Mouse (Mus musculus) forebrain, embryonic 14.5 days (tissue): ENCODE measurements around the gene Agap2. TPM values are rescaled to one million over a fixed set of nuclear protein-coding genes. Genes with fewer than 3 reads are reported as not detected.

Source experiments
- ATAC-seq: fragments of 200-750 bp; cut with Nextera tagmentation; 2 replicates; pipeline ENCODE4 v1.8.0; 2017; ENCODE audit warnings: mild to moderate bottlenecking, moderate library complexity
- DNase-seq: peaks from one replicate; pipeline ENCODE4 v3.0.0-alpha.2; 2015; ENCODE audit warnings: low spot score
- H3K27ac ChIP-seq: fragments of 300-500 bp; sonication (generic); 2 replicates; pipeline ENCODE4 v1.5.1; 2014; ENCODE audit warnings: low read depth, mild to moderate bottlenecking, control low read depth, low read length, moderate library complexity
- H3K27me3 ChIP-seq: fragments of 300-500 bp; sonication (generic); replicated peaks from 2 replicates; pipeline ENCODE4 v1.6.1; 2014; ENCODE audit warnings: low read length, control low read depth, mixed read lengths; ENCODE audit not compliant: control insufficient read depth, insufficient read depth
- H3K36me3 ChIP-seq: fragments of 300-500 bp; sonication (generic); 2 replicates; pipeline ENCODE4 v1.6.1; 2014; ENCODE audit warnings: low read length, control low read depth; ENCODE audit not compliant: control insufficient read depth, insufficient read depth
- H3K4me1 ChIP-seq: fragments of 300-500 bp; sonication (generic); 2 replicates; pipeline ENCODE4 v1.6.1; 2014; ENCODE audit warnings: antibody characterized with exemption, low read length, control low read depth; ENCODE audit not compliant: control insufficient read depth, insufficient read depth
- H3K4me2 ChIP-seq: fragments of 300-500 bp; sonication (generic); 2 replicates; pipeline ENCODE4 v1.6.1; 2014; ENCODE audit warnings: mild to moderate bottlenecking, control low read depth, low read length
- H3K4me3 ChIP-seq: fragments of 300-500 bp; sonication (generic); 2 replicates; pipeline ENCODE4 v1.5.1; 2014; ENCODE audit warnings: low read depth, low read length, control low read depth
- H3K9ac ChIP-seq: fragments of 300-500 bp; sonication (generic); 2 replicates; pipeline ENCODE4 v1.6.1; 2014; ENCODE audit warnings: mild to moderate bottlenecking, low read length, control low read depth, moderate library complexity
- H3K9me3 ChIP-seq: fragments of 300-500 bp; sonication (generic); replicated peaks from 2 replicates; pipeline ENCODE4 v1.6.1; 2016; ENCODE audit warnings: low read length, control low read depth, mixed read lengths; ENCODE audit not compliant: control insufficient read depth
- WGBS: fragments of 180-500 bp; shearing (Covaris S2); extraction: QIAGEN DNeasy Blood & Tissue Kit; methylation state at CpG from one replicate; pipeline ENCODE4 v1.1.7; 2014; 5-methylcytosine and 5-hydroxymethylcytosine counted together
- polyA plus RNA-seq: library from polyadenylated mRNA; unstranded; fragments of >200 nt; fragmentation: Nextera tagmentation; extraction: Ambion mirVana; gene quantifications from 2 replicates; pipeline ENCODE4 v1.2.1, GENCODE M21; 2014

The Agap2 gene
- polyA plus RNA-seq, 1 experiment from 2014 or later = 3.9 TPM

- H3K27me3 ChIP-seq = no peaks in the 10 kb centered on the region
- H3K4me2 ChIP-seq = no peak overlapping the region
- no peak for DNase-seq
- no peak for ATAC-seq
- peaks cover 15% of the 10 kb centered on the region for H3K4me1 ChIP-seq
- H3K36me3 ChIP-seq = peaks cover 44% of the 10 kb centered on the region
- no peak overlapping the region for H3K4me3 ChIP-seq
- H3K27ac ChIP-seq = no peak overlapping the region
- no peaks in the 10 kb centered on the region for H3K9me3 ChIP-seq
- H3K9ac ChIP-seq = no peak overlapping the region
- WGBS = 95% methylated on average over 11 of the region's 11 CpGs
Measured at GRCm38 (mm10) chr10:127118470-127118869, 43.4 kb downstream of the Agap2 start.

DNA sequence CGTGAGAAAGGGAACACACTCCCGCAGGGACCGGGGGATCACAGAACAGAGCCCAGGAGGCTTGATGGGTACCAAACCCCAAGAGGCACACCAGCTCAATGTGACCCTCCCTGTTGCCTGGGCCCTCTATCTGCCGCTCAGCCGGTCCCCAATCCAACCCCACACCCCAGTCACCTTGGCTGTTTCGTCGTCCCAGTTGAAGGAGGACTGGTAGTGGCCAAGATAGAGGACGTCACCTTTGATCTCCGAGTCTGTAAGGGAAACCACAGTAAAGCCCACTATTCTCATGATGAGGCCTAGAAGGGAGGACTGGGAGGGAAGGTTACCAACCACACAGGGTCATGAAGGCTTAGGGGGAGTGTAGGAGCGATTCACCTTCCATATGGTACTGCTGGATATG lies 44.1 kb downstream of the Agap2 start:
- WGBS = 95% methylated on average over 10 of the region's 10 CpGs
- H3K4me2 ChIP-seq = no peak overlapping the region
- H3K4me1 ChIP-seq = peaks cover 15% of the 10 kb centered on the region
- H3K9ac ChIP-seq = no peak overlapping the region
- no peaks in the 10 kb centered on the region for H3K27me3 ChIP-seq
- no peak overlapping the region for H3K27ac ChIP-seq
- H3K4me3 ChIP-seq = no peak overlapping the region
- H3K36me3 ChIP-seq = peaks cover 44% of the 10 kb centered on the region
- no peaks in the 10 kb centered on the region for H3K9me3 ChIP-seq
- ATAC-seq (no peak), DNase-seq (no peak)

- peak; percentile 3 for DNase-seq
- 2% methylated on average over 34 of the region's 34 CpGs for WGBS
- peak overlapping the region; percentile 75 for H3K4me2 ChIP-seq
- peaks cover 15% of the 10 kb centered on the region for H3K4me1 ChIP-seq
- H3K9me3 ChIP-seq = no peaks in the 10 kb centered on the region
- no peak overlapping the region for H3K27ac ChIP-seq
- peak overlapping the region; percentile 86 for H3K4me3 ChIP-seq
- peak; percentile 40; the same call in 1 of the 2 replicates for ATAC-seq
- H3K27me3 ChIP-seq = no peaks in the 10 kb centered on the region
- H3K36me3 ChIP-seq = peaks cover 40% of the 10 kb centered on the region
- peak overlapping the region; percentile 80 for H3K9ac ChIP-seq
Measured at GRCm38 (mm10) chr10:127120301-127121065, 45.4 kb downstream of the Agap2 start.

DNA sequence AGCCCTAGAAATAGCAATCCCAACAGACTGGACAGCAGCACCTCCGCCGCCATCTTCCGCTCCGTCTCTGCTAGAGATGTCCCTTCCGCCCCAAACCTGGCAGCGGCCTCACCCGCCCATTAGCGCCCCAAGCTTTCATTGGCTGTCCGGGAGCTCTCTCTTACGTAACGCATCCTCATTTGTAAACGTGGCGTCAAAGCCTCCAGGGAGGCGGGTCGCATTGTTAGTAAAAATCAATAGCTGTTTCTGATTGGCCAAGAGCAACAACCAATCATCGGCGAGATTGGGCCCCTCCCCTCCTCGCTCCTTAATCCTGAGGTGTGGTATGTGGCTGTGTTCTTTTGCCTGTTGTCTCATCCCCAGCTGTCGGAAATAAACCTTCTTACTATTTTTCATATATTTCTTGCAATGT lies 46.0 kb downstream of the Agap2 start, which contains the start of gene Os9:
Gene Os9, minus strand, starts transcription at position 66 of the 412 bp plus-strand sequence.
- H3K9ac ChIP-seq = peak within 1 kb of the TSS; percentile 80
- DNase-seq (peak; percentile 100), ATAC-seq (peak; percentile 98)
- peak within 1 kb of the TSS; percentile 86 for H3K4me3 ChIP-seq
- peak within 1 kb of the TSS; percentile 75 for H3K4me2 ChIP-seq
- no peaks in the 10 kb centered on the region for H3K27me3 ChIP-seq
- 0 out of 2 replicates have a peak within 1 kb of the TSS, but pooled peaks have one; percentile 18 for H3K27ac ChIP-seq
- no peaks in the 10 kb centered on the region for H3K9me3 ChIP-seq
- WGBS = 0% methylated on average over 19 of the region's 19 CpGs
- peaks cover 34% of the 10 kb centered on the region for H3K36me3 ChIP-seq
- peaks cover 15% of the 10 kb centered on the region for H3K4me1 ChIP-seq

GRCm38 (mm10) chr10:127122018-127122417 lies 46.9 kb downstream of the Agap2 start:
- ATAC-seq = no peak
- no peaks in the 10 kb centered on the region for H3K27me3 ChIP-seq
- peaks cover 25% of the 10 kb centered on the region for H3K36me3 ChIP-seq
- peak overlapping the region; percentile 38; the same call in 1 of the 2 replicates for H3K9ac ChIP-seq
- peak overlapping the region; percentile 86; the same call in 1 of the 2 replicates for H3K4me3 ChIP-seq
- DNase-seq = no peak
- WGBS = 88% methylated on average over 3 of the region's 3 CpGs
- H3K9me3 ChIP-seq = no peaks in the 10 kb centered on the region
- peak overlapping the region; percentile 59 for H3K4me2 ChIP-seq
- peaks cover 15% of the 10 kb centered on the region for H3K4me1 ChIP-seq
- 0 out of 2 replicates have a peak overlapping the region, but pooled peaks have one; percentile 18 for H3K27ac ChIP-seq

DNA sequence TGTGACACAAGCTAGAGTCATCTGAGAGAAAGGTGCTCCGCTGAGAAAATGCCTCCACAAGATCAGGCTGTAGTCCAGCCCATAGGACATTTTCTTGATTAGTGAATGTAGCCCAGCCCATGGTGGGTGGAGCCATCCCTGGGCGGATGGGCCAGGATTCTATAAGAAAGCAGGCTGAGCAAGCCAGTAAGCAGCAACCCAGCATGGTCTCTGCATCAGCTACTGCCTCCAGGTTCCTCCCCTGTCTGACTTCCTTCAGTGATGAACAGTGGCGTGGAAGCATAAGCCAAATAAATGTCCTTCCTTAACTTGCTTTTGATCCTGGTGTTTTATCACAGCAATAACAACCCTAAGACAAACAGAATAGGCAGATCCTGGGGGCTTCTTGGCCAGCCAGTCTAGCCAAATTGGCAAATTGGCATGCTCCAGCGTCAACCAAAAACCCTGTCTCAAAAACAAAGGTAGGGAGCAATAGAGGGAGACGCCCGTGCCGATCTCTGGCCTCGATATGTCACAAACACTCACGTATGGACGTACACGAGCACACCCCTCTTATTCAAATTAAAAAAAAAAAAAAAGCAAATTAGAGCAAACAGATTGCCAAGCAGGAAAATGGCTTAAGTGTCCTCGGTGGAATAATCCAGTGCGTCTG lies 47.8 kb downstream of the Agap2 start:
- ATAC-seq = peak; percentile 32

DNA sequence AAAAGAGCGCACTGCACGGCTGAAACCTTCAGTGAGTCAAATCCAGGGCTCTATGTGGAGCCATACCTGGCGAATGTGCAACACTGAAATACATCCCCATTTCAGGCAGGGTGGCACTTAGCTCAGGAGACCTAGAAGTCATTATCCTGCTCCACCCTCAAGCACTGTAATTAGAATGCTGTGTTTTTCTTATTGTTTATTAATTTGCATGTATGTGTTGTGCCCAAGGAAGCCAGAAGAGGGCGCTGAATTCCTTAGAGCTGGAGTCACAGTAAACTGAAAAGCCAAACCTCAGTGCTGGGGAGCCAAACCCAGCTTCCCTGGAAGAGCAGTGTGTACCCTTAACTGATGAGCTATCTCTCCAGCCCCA lies 48.3 kb downstream of the Agap2 start:
- DNase-seq (peak; percentile 88), ATAC-seq (0 out of 2 replicates have a peak, but pooled peaks have one; percentile 6)
- H3K4me3 ChIP-seq = peak overlapping the region; percentile 21
- H3K4me2 ChIP-seq = peak overlapping the region; percentile 59
- H3K9ac ChIP-seq = peak overlapping the region; percentile 56
- H3K36me3 ChIP-seq = peaks cover 12% of the 10 kb centered on the region
- H3K27me3 ChIP-seq = no peaks in the 10 kb centered on the region
- H3K9me3 ChIP-seq = no peaks in the 10 kb centered on the region
- peak overlapping the region; percentile 81 for H3K27ac ChIP-seq
- WGBS = 9% methylated on average over 4 of the region's 4 CpGs
- H3K4me1 ChIP-seq = peaks cover 15% of the 10 kb centered on the region

More for the DNA sequence above, 47.8 kb downstream of the Agap2 start:
- H3K4me3 ChIP-seq = peak overlapping the region; percentile 21
- H3K36me3 ChIP-seq = peaks cover 16% of the 10 kb centered on the region
- no peaks in the 10 kb centered on the region for H3K27me3 ChIP-seq
- peak overlapping the region; percentile 59 for H3K4me2 ChIP-seq
- peaks cover 15% of the 10 kb centered on the region for H3K4me1 ChIP-seq
- peak overlapping the region; percentile 56 for H3K9ac ChIP-seq
- DNase-seq = peak; percentile 76
- 9% methylated on average over 13 of the region's 13 CpGs for WGBS
- H3K9me3 ChIP-seq = no peaks in the 10 kb centered on the region
- peak overlapping the region; percentile 81 for H3K27ac ChIP-seq

DNA sequence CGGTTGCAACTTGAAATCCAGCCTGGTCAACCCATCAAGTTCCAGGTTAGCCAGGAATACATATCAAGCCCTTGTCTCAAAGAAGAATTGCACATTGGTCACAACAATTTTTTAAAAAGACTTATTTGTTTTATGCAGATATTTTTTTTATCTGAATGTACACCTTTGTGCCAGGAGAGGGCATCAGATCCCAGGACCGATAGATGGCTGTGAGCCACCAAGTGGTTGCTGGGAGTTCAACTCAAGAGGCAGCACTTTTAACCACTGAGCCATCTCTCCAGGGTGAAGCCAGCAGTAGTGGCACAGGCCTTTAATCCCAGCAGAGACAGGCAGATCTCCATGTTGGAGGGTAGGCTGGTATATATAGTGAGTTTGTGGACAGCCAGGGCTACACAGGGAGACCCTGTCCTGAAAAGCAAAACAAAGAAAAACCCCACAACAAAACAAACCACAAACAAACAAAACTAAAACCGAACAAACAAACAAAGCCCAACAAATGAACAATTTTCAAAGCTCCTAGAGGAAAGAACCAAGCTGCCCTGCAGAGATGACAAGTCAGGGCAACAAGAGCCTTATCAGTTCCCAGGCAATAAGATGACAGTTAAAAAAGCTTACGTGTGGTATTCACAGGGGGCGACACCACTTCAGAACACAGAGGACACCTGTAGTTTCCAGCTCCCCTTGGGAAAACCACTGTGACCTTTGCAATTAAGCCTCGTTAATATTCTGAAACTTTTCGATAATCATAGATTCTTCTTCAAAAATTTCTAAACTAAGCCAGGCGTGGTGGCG lies 50.3 kb downstream of the Agap2 start:
- peak; percentile 61 for DNase-seq
- Histone ChIP-seq H3K4me2 (no peak overlapping the region), H3K9me3 (no peaks in the 10 kb centered on the region), H3K27ac (no peak overlapping the region), H3K9ac (no peak overlapping the region), H3K4me3 (no peak overlapping the region), H3K27me3 (no peaks in the 10 kb centered on the region), H3K4me1 (peaks cover 15% of the 10 kb centered on the region), H3K36me3 (no peaks in the 10 kb centered on the region)
- no peak for ATAC-seq
- 71% methylated on average over 9 of the region's 9 CpGs for WGBS
